Comparison of ENCODE assay signal across 22 mouse cellular contexts in the genomic region with DNA sequence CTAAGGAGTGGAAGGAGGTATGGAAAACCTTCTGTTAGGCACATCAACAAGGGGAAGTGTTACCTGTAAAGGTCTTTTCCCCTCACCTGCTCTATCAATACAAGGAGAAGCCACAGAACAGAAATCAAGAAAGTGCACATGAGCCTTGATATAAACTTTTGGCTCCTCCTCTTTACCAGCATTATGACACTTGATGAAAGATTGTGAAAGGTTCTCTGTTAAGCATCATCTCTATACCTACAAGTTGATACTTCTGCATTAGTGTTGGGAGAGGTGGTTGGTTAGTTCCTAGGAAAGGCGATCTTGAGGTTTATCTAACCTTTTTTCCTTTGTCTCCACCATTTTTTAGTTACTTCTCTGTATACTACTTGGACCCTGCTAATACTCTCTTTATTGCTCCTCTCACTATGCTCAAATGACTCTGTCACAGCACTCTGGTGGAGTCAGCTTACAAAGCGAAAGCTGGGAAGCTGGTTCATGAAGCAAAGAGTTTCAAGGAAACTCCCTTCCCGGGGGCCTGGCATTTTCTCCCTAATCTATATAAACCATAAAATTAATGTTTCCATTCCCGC. TPM values are rescaled to one million over a fixed set of nuclear protein-coding genes. Genes with fewer than 3 reads are reported as not detected.
A peak's percentile ranks its signal among the peaks of the same experiment; 100 is the strongest.
DNase-seq lines count a peak whose midpoint lies in the region; ATAC-seq lines count a peak whose summit lies in the region.
"Not testable (repeated sequence)": the region's sequence is repeated elsewhere in the genome, so short reads cannot be mapped to it uniquely, and the experiment has no call there.
"Had no signal": no experiment of that assay in that cellular context is flagged by ENCODE, and none has a peak within 500 bp of the region (broad histone marks: within the 10 kb centered on the region; RNA-seq: fewer than 3 reads in every experiment).

No protein-coding gene starts in this region.

- not testable (repeated sequence) for H3K4me1 ChIP-seq in heart, embryonic 11.5 days (ENCODE audit: control insufficient read depth, insufficient read depth, low read length); hindbrain, embryonic 14.5 days (replicated peaks; ENCODE audit: control insufficient read depth, insufficient read depth, low read length); kidney, embryonic 14.5 days (ENCODE audit: control insufficient read depth, insufficient read depth, low read length); liver, embryonic 11.5 days (replicated peaks; ENCODE audit: control insufficient read depth, insufficient read depth, low read length); neural tube, embryonic 15.5 days

- not testable (repeated sequence) for DNase-seq in hindbrain, embryonic 14.5 days (ENCODE audit: low spot score); liver, embryonic 11.5 days (ENCODE audit: low spot score)

- WGBS in heart, embryonic 11.5 days (ENCODE audit: insufficient replicate concordance) = no CpG with 5 or more reads among the region's 4 CpGs
- WGBS in hindbrain, embryonic 14.5 days = no CpG with 5 or more reads among the region's 4 CpGs
- no CpG with 5 or more reads among the region's 4 CpGs for WGBS in kidney, embryonic 14.5 days
- no CpG with 5 or more reads among the region's 4 CpGs for WGBS in liver, embryonic 11.5 days
- WGBS in neural tube, embryonic 15.5 days = no CpG with 5 or more reads among the region's 4 CpGs

- H3K27me3 ChIP-seq in heart, embryonic 11.5 days (ENCODE audit: control insufficient read depth, insufficient read depth, low read length); hindbrain, embryonic 14.5 days (ENCODE audit: control insufficient read depth, insufficient read depth, low read length); kidney, embryonic 14.5 days (ENCODE audit: control insufficient read depth, insufficient read depth, low read length); liver, embryonic 11.5 days (replicated peaks; ENCODE audit: control insufficient read depth, insufficient read depth, low read length); neural tube, embryonic 15.5 days (replicated peaks): not testable (repeated sequence)

- not testable (repeated sequence) for H3K9ac ChIP-seq in heart, embryonic 11.5 days (ENCODE audit: low read depth, low read length); hindbrain, embryonic 14.5 days; kidney, embryonic 14.5 days (ENCODE audit: low read depth, low read length); liver, embryonic 11.5 days (ENCODE audit: low read depth, low read length); neural tube, embryonic 15.5 days (replicated peaks)

- H3K27ac ChIP-seq in heart, embryonic 11.5 days (ENCODE audit: low read depth, low read length); hindbrain, embryonic 14.5 days; kidney, embryonic 14.5 days (ENCODE audit: low read depth, low read length); liver, embryonic 11.5 days (ENCODE audit: low read depth, low read length); neural tube, embryonic 15.5 days (replicated peaks): not testable (repeated sequence)

- not testable (repeated sequence) for H3K9me3 ChIP-seq in heart, embryonic 11.5 days (replicated peaks; ENCODE audit: control insufficient read depth, low read length); hindbrain, embryonic 14.5 days (ENCODE audit: control insufficient read depth, low read length); kidney, embryonic 14.5 days (ENCODE audit: control insufficient read depth, low read length); liver, embryonic 11.5 days (ENCODE audit: control insufficient read depth, low read length); neural tube, embryonic 15.5 days (replicated peaks)

- 0 out of 2 replicates have a peak, but pooled peaks have one; percentile 25 for ATAC-seq in common myeloid progenitor, adult 5-6 weeks (replicated peaks; ENCODE audit: low read depth, poor library complexity, severe bottlenecking)
- ATAC-seq in heart, embryonic 11.5 days (replicated peaks; ENCODE audit: insufficient number of reproducible peaks, low FRiP score, low TSS enrichment) = 0 out of 2 replicates have a peak, but pooled peaks have one; percentile 14
- 0 out of 2 replicates have a peak, but pooled peaks have one; percentile 7 for ATAC-seq in hindbrain, embryonic 14.5 days (ENCODE audit: low FRiP score)
- ATAC-seq in kidney, embryonic 14.5 days (ENCODE audit: low FRiP score, low TSS enrichment) = peak; percentile 86
- ATAC-seq in liver, embryonic 11.5 days (replicated peaks; ENCODE audit: low FRiP score) = peak; percentile 46; the same call in 1 of the 2 replicates
- ATAC-seq in megakaryocyte-erythroid progenitor cell, adult 5-6 weeks (replicated peaks; ENCODE audit: low FRiP score, low TSS enrichment, poor library complexity, severe bottlenecking) = 0 out of 2 replicates have a peak, but pooled peaks have one; percentile 14
- ATAC-seq in neural tube, embryonic 15.5 days (ENCODE audit: low FRiP score) = peak; percentile 25; the same call in 1 of the 2 replicates

- H3K4me3 ChIP-seq in heart, embryonic 11.5 days (ENCODE audit: low read depth, low read length); hindbrain, embryonic 14.5 days (replicated peaks; ENCODE audit: low read length); kidney, embryonic 14.5 days (ENCODE audit: low read length); liver, embryonic 11.5 days (ENCODE audit: low read depth, low read length); neural tube, embryonic 15.5 days (replicated peaks): not testable (repeated sequence)

- not testable (repeated sequence) for H3K4me2 ChIP-seq in heart, embryonic 11.5 days; hindbrain, embryonic 14.5 days (replicated peaks); kidney, embryonic 14.5 days (replicated peaks; ENCODE audit: low read depth, low read length); liver, embryonic 11.5 days; neural tube, embryonic 15.5 days

- not testable (repeated sequence) for H3K36me3 ChIP-seq in heart, embryonic 11.5 days (ENCODE audit: control insufficient read depth, insufficient read depth, low read length); hindbrain, embryonic 14.5 days (replicated peaks; ENCODE audit: control insufficient read depth, insufficient read depth); kidney, embryonic 14.5 days (ENCODE audit: control insufficient read depth, insufficient read depth, low read length); liver, embryonic 11.5 days (ENCODE audit: control insufficient read depth, insufficient read depth, low read length); neural tube, embryonic 15.5 days

RNA-seq across cellular contexts. Expression of gene Sprr2a3, which starts 13.7 kb away (rescaled TPM):
- total RNA-seq in common myeloid progenitor, adult 5-6 weeks (2017) = not detected in 2 replicates
- not detected in 2 replicates for polyA plus RNA-seq in heart, embryonic 11.5 days (2014; fragmentation: Nextera tagmentation; extraction: Ambion mirVana)
- polyA plus RNA-seq in hindbrain, embryonic 14.5 days (2014; fragmentation: Nextera tagmentation; extraction: Ambion mirVana) = not detected in 2 replicates
- not detected in 2 replicates for polyA plus RNA-seq in kidney, embryonic 14.5 days (2014; fragmentation: Nextera tagmentation; extraction: Ambion mirVana)
- polyA plus RNA-seq in liver, embryonic 11.5 days (2014; fragmentation: Nextera tagmentation; extraction: Ambion mirVana) = not detected in 2 replicates
- not detected in 2 replicates for total RNA-seq in megakaryocyte-erythroid progenitor cell, adult 5-6 weeks (2014; fragmentation: Nextera tagmentation)
- not detected in 2 replicates for total RNA-seq in megakaryocyte-erythroid progenitor cell, adult 5-6 weeks (2017)
- 5.6 TPM in 1 of 2 replicates, not detected in the other for polyA plus RNA-seq in neural tube, embryonic 15.5 days (2015; fragmentation: Nextera tagmentation; extraction: Ambion mirVana)
- total RNA-seq: adrenal gland, adult 8-10 months; ES-E14; gastrocnemius, adult 18-20 months; gastrocnemius, postnatal 4 days; heart, postnatal 36 days; layer of hippocampus, adult 18-20 months; layer of hippocampus, postnatal 25 days; left cerebral cortex, postnatal 10 days had no signal
- polyA plus RNA-seq: CD4-positive, CD25-positive, alpha-beta regulatory T cell, adult 4 months; cortical plate, adult 2 months; embryonic facial prominence, embryonic 12.5 days; midbrain, embryonic 12.5 days; Patski had no signal

RNA-seq across cellular contexts. Expression of gene Sprr2b, which starts 44.9 kb away (rescaled TPM):
- not detected in 2 replicates for total RNA-seq in common myeloid progenitor, adult 5-6 weeks (2017)
- not detected in 2 replicates for polyA plus RNA-seq in heart, embryonic 11.5 days (2014; fragmentation: Nextera tagmentation; extraction: Ambion mirVana)
- 0.27 TPM in 1 of 2 replicates, not detected in the other for polyA plus RNA-seq in hindbrain, embryonic 14.5 days (2014; fragmentation: Nextera tagmentation; extraction: Ambion mirVana)
- not detected in 2 replicates for polyA plus RNA-seq in kidney, embryonic 14.5 days (2014; fragmentation: Nextera tagmentation; extraction: Ambion mirVana)
- polyA plus RNA-seq in liver, embryonic 11.5 days (2014; fragmentation: Nextera tagmentation; extraction: Ambion mirVana) = not detected in 2 replicates
- not detected in 2 replicates for total RNA-seq in megakaryocyte-erythroid progenitor cell, adult 5-6 weeks (2014; fragmentation: Nextera tagmentation)
- not detected in 2 replicates for total RNA-seq in megakaryocyte-erythroid progenitor cell, adult 5-6 weeks (2017)
- polyA plus RNA-seq in neural tube, embryonic 15.5 days (2015; fragmentation: Nextera tagmentation; extraction: Ambion mirVana) = 0.20 TPM in 1 of 2 replicates, not detected in the other
- total RNA-seq: adrenal gland, adult 8-10 months; ES-E14; gastrocnemius, adult 18-20 months; gastrocnemius, postnatal 4 days; heart, postnatal 36 days; layer of hippocampus, adult 18-20 months; layer of hippocampus, postnatal 25 days; left cerebral cortex, postnatal 10 days had no signal
- polyA plus RNA-seq: CD4-positive, CD25-positive, alpha-beta regulatory T cell, adult 4 months; cortical plate, adult 2 months; embryonic facial prominence, embryonic 12.5 days; midbrain, embryonic 12.5 days; Patski; testis, adult 2 months had no signal

RNA-seq across cellular contexts. Expression of gene Sprr2a2, which starts 55.8 kb away (rescaled TPM):
- not detected in 2 replicates for total RNA-seq in common myeloid progenitor, adult 5-6 weeks (2017)
- polyA plus RNA-seq in heart, embryonic 11.5 days (2014; fragmentation: Nextera tagmentation; extraction: Ambion mirVana) = 0.86 and 0.96 TPM in 2 replicates
- polyA plus RNA-seq in hindbrain, embryonic 14.5 days (2014; fragmentation: Nextera tagmentation; extraction: Ambion mirVana) = not detected in 2 replicates
- 0.47 TPM in 1 of 2 replicates, not detected in the other for polyA plus RNA-seq in kidney, embryonic 14.5 days (2014; fragmentation: Nextera tagmentation; extraction: Ambion mirVana)
- 1.1 TPM in 1 of 2 replicates, not detected in the other for polyA plus RNA-seq in liver, embryonic 11.5 days (2014; fragmentation: Nextera tagmentation; extraction: Ambion mirVana)
- not detected in 2 replicates for total RNA-seq in megakaryocyte-erythroid progenitor cell, adult 5-6 weeks (2014; fragmentation: Nextera tagmentation)
- not detected in 2 replicates for total RNA-seq in megakaryocyte-erythroid progenitor cell, adult 5-6 weeks (2017)
- polyA plus RNA-seq in neural tube, embryonic 15.5 days (2015; fragmentation: Nextera tagmentation; extraction: Ambion mirVana) = 66.4 TPM in 1 of 2 replicates, not detected in the other
- total RNA-seq: adrenal gland, adult 8-10 months; gastrocnemius, adult 18-20 months; layer of hippocampus, adult 18-20 months; layer of hippocampus, postnatal 25 days; left cerebral cortex, postnatal 10 days had no signal
- polyA plus RNA-seq: CD4-positive, CD25-positive, alpha-beta regulatory T cell, adult 4 months; embryonic facial prominence, embryonic 12.5 days; midbrain, embryonic 12.5 days had no signal

RNA-seq across cellular contexts. Expression of gene Sprr2a1, which starts 55.9 kb away (rescaled TPM):
- total RNA-seq in common myeloid progenitor, adult 5-6 weeks (2017) = not detected in 2 replicates
- not detected in 2 replicates for polyA plus RNA-seq in heart, embryonic 11.5 days (2014; fragmentation: Nextera tagmentation; extraction: Ambion mirVana)
- polyA plus RNA-seq in hindbrain, embryonic 14.5 days (2014; fragmentation: Nextera tagmentation; extraction: Ambion mirVana) = not detected in 2 replicates
- not detected in 2 replicates for polyA plus RNA-seq in kidney, embryonic 14.5 days (2014; fragmentation: Nextera tagmentation; extraction: Ambion mirVana)
- polyA plus RNA-seq in liver, embryonic 11.5 days (2014; fragmentation: Nextera tagmentation; extraction: Ambion mirVana) = not detected in 2 replicates
- not detected in 2 replicates for total RNA-seq in megakaryocyte-erythroid progenitor cell, adult 5-6 weeks (2014; fragmentation: Nextera tagmentation)
- total RNA-seq in megakaryocyte-erythroid progenitor cell, adult 5-6 weeks (2017) = not detected in 2 replicates
- polyA plus RNA-seq in neural tube, embryonic 15.5 days (2015; fragmentation: Nextera tagmentation; extraction: Ambion mirVana) = 0.80 TPM in 1 of 2 replicates, not detected in the other
- total RNA-seq: adrenal gland, adult 8-10 months; ES-E14; gastrocnemius, adult 18-20 months; gastrocnemius, postnatal 4 days; heart, postnatal 36 days; layer of hippocampus, adult 18-20 months; layer of hippocampus, postnatal 25 days; left cerebral cortex, postnatal 10 days had no signal
- polyA plus RNA-seq: CD4-positive, CD25-positive, alpha-beta regulatory T cell, adult 4 months; cortical plate, adult 2 months; embryonic facial prominence, embryonic 12.5 days; midbrain, embryonic 12.5 days; myocyte; Patski; testis, adult 2 months had no signal

Comparison
In these comparisons a context has a peak if more than half of its experiments do, and no peak if none do; other contexts are left out.
1. ATAC-seq: peak in every context shown above with its lines; median percentile 86 in kidney, embryonic 14.5 days; 46 in liver, embryonic 11.5 days; 25 in common myeloid progenitor, adult 5-6 weeks; 25 in neural tube, embryonic 15.5 days; 14 in heart, embryonic 11.5 days; 14 in megakaryocyte-erythroid progenitor cell, adult 5-6 weeks; 7 in hindbrain, embryonic 14.5 days.